Mouse (Mus musculus) E14TG2a.4 (cell line): Measurements from ENCODE around the gene Dusp1.

Experiments used
- CTCF ChIP-seq: conservative IDR thresholded peaks from 2 replicates; pipeline ENCODE4 v1.5.1; 2014; ENCODE audit warnings: low read length
- NANOG ChIP-seq: IDR thresholded peaks from 2 replicates; pipeline ENCODE4 v1.6.1; 2014; ENCODE audit warnings: borderline replicate concordance, low read length, mixed read lengths
- POU5F1 ChIP-seq: IDR thresholded peaks from 2 replicates; pipeline ENCODE4 v1.6.1; 2014; ENCODE audit warnings: low read length, borderline replicate concordance

GRCm38 (mm10) chr17:26458049-26458448, 103.9 kb downstream of the Dusp1 start:
- TF ChIP-seq CTCF (no peak), NANOG (no peak), POU5F1 (no peak)
